Mouse (Mus musculus) urinary bladder, postnatal 0 days (tissue): ENCODE measurements around the gene Fzd7. TPM values are rescaled to one million over a fixed set of nuclear protein-coding genes. Genes with fewer than 3 reads are reported as not detected.

ENCODE experiments used
- polyA plus RNA-seq: library from polyadenylated mRNA; unstranded; fragments of >200 nt; fragmentation: Nextera tagmentation; extraction: Ambion mirVana; gene quantifications from 2 replicates; pipeline ENCODE4 v1.2.1, GENCODE M21; 2015

Fzd7 gene
- 7.2 and 8.0 TPM in 2 replicates for polyA plus RNA-seq

GRCm38 (mm10) chr1:59482331-59482695, at the start of gene Fzd7:
TSS of gene Fzd7 (plus strand) at chr1:59482424.

GRCm38 (mm10) chr1:59516026-59516917, 34.0 kb downstream of the Fzd7 start, which contains the start of gene Gm973:
TSS of gene Gm973 (plus strand) at chr1:59516264.

Other genes with a start within 250 kb of the Fzd7 start
- 4.0 and 4.1 TPM in 2 replicates for gene Als2, start 245.2 kb upstream of the Fzd7 start, polyA plus RNA-seq
- gene Cdk15, start 225.5 kb upstream of the Fzd7 start, polyA plus RNA-seq: 2.4 and 3.8 TPM in 2 replicates
- gene Gm973, start 33.8 kb downstream of the Fzd7 start, polyA plus RNA-seq: 1.7 and 2.5 TPM in 2 replicates
- 208 and 235 TPM in 2 replicates for gene Sumo1, start 188.4 kb downstream of the Fzd7 start, polyA plus RNA-seq
- gene Nop58, start 202.5 kb downstream of the Fzd7 start, polyA plus RNA-seq: 125 and 165 TPM in 2 replicates